Mouse (Mus musculus): ENCODE data around the gene Shank2.

The Shank2 gene

GRCm38 (mm10) chr7:144284241-144285065, 282.7 kb downstream of the Shank2 start:
- no peak for DNase-seq

- DNase-seq: no peak
These were observed 283.4 kb downstream of the Shank2 start for GRCm38 (mm10) chr7:144285066-144285633.

GRCm38 (mm10) chr7:144285912-144286311, 284.2 kb downstream of the Shank2 start:
- no peak for DNase-seq

GRCm38 (mm10) chr7:144287991-144288390, 286.3 kb downstream of the Shank2 start:
- no peak for DNase-seq

GRCm38 (mm10) chr7:144291478-144291877, 289.8 kb downstream of the Shank2 start:
- no peak for DNase-seq

- DNase-seq: no peak
These were observed 291.9 kb downstream of the Shank2 start for GRCm38 (mm10) chr7:144293611-144294010.

- peak; percentile 45 for DNase-seq
These were observed 292.8 kb downstream of the Shank2 start for GRCm38 (mm10) chr7:144294239-144295200.

GRCm38 (mm10) chr7:144299351-144299750, 297.6 kb downstream of the Shank2 start:
- DNase-seq: no peak

GRCm38 (mm10) chr7:144301646-144302045, 299.9 kb downstream of the Shank2 start:
- no peak for DNase-seq

GRCm38 (mm10) chr7:144302498-144302897, 300.8 kb downstream of the Shank2 start:
- no peak for DNase-seq

- no peak for DNase-seq
These were observed 306.2 kb downstream of the Shank2 start for GRCm38 (mm10) chr7:144307853-144308409.

GRCm38 (mm10) chr7:144314438-144315105, 312.8 kb downstream of the Shank2 start:
- no peak for DNase-seq

GRCm38 (mm10) chr7:144316224-144316623, 314.5 kb downstream of the Shank2 start:
- no peak for DNase-seq

GRCm38 (mm10) chr7:144316797-144317196, 315.1 kb downstream of the Shank2 start:
- DNase-seq: no peak

GRCm38 (mm10) chr7:144324077-144324476, 322.3 kb downstream of the Shank2 start:
- DNase-seq: no peak

- DNase-seq: no peak
These were observed 323.1 kb downstream of the Shank2 start for GRCm38 (mm10) chr7:144324861-144325260.

- DNase-seq: no peak
These were observed 323.9 kb downstream of the Shank2 start for GRCm38 (mm10) chr7:144325603-144326002.

- DNase-seq: peak; percentile 17
These were observed 327.7 kb downstream of the Shank2 start for GRCm38 (mm10) chr7:144329403-144329890.

GRCm38 (mm10) chr7:144336626-144337025, 334.9 kb downstream of the Shank2 start:
- no peak for DNase-seq

GRCm38 (mm10) chr7:144338694-144339093, 337.0 kb downstream of the Shank2 start:
- no peak for DNase-seq

- no peak for DNase-seq
These were observed 338.6 kb downstream of the Shank2 start for GRCm38 (mm10) chr7:144340376-144340775.

GRCm38 (mm10) chr7:144366133-144366532, 364.4 kb downstream of the Shank2 start:
- no peak for DNase-seq

All from kidney, postnatal 14 days (tissue).